Mouse (Mus musculus): ENCODE results near the gene Fstl4. TPM values are rescaled to one million over a fixed set of nuclear protein-coding genes. Genes with fewer than 3 reads are reported as not detected.
A peak's percentile ranks its signal among the peaks of the same experiment; 100 is the strongest.

The Fstl4 gene
- polyA plus RNA-seq, 1 experiment = 9.5 TPM

DNA sequence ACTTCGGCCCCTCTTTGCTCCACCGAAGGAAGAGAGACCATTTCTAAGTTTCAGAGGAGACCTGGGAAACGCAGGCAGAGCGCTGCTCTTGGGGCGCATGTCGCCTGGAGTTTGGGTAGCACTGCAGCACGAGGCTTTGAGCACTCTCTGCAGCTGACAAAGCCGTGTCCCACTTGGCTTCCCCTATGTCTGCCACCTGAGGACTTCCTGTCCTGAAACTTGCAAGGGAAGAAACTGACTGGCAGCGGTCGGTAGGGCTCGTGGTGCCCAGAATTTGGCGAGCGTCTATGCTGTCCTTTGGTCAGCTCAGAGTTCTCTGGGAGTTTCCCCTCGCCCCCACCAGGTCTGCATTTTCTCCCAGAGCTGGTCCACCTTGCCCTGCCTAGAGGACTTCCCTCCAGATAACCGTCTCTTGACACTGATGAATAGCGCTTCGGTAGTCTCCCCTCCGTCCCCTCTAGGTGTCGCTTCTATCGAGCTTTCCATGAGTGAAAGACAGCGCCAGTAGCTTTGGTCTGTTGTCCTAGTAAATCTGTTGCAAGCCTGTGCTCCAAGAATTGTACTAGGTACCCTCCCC, 1.3 kb downstream of the Fstl4 start:
- DNase-seq (ENCODE audit: extremely low spot score in 1 of 2, low spot score in 1 of 2) = peak; percentile 33 to 81

DNA sequence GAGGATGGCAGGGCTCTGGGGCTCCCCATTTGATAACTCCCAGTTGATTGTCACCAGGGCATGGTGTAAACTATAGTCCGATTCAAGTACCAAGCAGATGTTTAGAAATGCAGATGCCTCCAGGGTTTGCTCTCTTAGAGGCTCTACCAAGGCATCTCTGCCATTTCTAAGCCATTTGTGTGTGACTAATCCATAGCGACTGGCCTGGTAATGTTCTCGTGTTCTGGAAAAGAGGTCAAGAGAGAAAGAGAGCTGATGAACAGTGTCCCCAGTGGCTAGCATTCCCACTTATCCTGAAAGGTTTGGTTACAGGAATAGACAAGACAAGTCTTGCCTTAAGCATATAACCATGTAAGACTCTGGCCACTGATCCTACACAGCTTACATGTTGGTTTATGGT, 3.5 kb downstream of the Fstl4 start:
- no peak for DNase-seq (ENCODE audit: extremely low spot score in 1 of 2, low spot score in 1 of 2)

DNA sequence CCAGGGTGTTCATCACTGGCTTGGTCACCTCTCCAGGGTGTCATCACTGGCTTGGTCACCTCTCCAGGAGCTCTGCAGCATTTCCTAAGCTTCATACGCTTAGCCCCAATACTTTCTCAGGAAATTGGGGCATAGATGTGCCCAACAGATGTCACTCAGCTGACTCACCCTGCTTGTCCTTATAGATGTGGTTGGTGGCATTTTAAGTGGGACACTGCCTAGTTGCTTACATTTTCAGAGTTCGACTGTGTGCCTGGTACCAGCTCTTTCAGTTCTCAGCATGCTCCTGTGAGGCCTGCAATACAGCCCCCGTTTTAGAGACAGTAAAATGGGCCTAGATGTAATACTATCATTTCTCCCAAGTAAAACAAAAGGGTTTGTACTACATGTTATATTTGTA, 8.6 kb downstream of the Fstl4 start:
- no peak for DNase-seq (ENCODE audit: extremely low spot score in 1 of 2, low spot score in 1 of 2)

DNA sequence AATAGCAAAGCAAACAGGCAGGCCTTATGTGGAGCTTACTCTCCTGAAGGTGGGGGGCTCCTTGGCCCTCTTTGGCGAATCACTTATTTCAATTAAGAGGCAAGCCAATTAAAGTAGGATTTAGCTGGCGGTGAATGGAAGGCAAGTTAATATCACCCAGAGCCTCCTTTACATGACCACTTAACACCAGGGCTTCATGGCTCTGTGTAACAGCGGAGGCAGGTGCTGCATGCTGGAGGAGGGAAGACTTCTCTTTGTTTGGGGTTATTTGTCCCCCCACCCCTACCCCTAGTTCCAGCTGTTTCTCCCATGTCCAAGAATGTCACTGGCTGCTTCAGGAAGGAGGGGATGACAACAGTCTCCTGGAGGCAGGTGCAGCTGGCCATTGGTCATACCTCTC, 10.9 kb downstream of the Fstl4 start:
- DNase-seq (ENCODE audit: extremely low spot score in 1 of 2, low spot score in 1 of 2) = no peak

DNA sequence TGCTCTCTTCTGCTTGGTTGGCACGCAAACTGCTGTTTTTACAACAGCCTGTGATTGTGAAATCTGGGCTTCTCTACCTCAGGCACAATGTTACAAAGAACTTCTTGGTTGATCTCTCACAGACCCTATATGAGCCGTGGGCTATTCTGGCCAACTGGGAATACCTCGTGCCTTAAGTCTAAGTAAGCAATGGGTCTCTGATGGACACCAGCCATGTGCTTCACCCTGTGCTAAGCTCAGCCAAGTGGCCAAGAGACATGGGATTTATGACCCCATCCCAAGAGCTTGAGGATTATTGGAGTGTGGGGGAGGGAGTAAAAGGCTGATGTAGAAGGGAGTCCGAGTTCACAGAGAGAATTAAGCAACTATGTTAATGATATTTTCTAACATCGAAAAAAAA, 18.0 kb downstream of the Fstl4 start:
- no peak for DNase-seq (ENCODE audit: extremely low spot score in 1 of 2, low spot score in 1 of 2)

DNA sequence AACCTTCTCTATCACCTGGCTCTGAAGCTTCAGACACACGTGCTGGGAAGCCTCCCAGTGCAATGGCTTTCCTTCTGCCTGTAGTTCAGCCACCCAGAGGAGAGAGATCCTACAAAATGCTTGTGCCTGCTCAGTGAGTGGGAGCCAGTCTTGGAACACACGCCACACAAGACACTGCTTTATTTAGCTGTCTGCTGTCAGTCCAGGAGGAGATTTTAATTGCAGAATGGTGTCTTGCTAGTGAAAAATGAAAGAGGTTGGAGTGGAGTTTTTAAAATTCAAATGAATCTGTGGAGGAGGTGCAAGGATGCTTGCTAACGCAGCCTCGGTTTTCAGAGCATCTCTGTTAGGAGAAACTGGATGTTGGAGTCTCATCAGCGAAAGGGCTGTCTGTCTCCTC, 29.9 kb downstream of the Fstl4 start:
- DNase-seq (ENCODE audit: extremely low spot score in 1 of 2, low spot score in 1 of 2) = peak; percentile 82

DNA sequence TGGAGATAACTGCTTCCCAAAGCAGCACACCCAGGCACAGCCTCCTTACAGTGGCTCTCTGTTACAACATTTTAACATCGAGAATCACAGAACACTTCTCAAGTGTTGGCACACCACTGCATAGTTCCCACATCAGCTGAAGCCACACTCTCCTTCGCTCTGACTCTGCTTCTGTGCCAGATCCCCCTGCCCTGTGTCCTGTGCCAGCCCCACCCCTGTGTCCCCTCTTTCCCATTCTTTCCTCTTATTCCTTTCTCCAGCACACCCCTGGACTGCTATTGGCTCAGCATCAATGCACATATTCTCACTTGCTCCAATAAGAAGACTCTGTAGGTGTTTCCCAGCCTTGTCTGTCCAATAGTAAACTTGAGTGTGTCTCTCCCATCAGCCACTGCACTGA, 45.1 kb downstream of the Fstl4 start:
- no peak for DNase-seq (ENCODE audit: extremely low spot score in 1 of 2, low spot score in 1 of 2)

DNA sequence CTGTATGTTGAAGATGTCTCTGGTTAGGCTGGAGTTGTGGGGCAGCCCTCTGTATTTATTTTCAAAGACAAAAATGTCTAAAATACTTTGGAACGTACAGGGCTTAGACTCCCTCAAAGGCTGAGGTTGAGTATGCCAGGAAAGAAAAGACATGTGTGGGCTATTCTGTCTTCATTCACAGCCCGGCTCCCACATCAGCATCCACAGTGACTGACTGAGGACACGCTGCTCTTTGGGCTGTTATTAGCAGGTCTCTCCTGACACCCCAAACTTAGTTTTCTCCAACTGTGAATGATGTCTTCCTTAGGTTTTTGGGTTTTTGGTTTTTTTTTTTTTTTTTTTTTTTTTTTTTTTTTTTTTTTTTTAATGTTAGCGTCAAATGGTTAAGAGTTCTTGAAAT, 51.6 kb downstream of the Fstl4 start:
- no peak for DNase-seq (ENCODE audit: extremely low spot score in 1 of 2, low spot score in 1 of 2)

DNA sequence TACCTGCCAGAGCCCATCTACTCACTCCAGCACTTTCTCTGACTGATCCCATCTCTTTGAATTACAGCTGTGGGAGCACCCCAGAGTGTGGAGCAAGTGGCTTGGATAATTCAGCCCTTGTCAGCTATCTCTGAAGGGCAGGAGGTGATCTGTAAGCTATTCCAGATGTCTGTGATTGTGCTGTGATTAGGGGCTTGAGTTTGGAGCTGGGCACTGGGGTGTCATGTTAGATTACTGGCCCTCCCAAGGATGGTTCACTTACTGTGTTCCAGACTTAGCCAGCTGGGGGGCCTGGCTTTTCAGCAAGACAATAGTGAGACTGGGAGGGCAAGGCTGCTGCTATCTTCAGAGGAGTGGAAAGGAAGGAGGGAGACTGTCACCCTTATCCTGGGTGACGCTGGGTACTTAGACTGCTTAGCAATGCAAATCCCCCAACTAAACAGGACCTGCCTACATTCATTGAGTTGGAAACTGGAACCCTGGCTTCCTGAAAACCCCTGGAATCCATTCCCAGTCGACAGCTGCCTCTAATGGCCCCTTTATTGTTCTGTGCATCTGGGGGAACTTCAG, 56.0 kb downstream of the Fstl4 start:
- no peak for DNase-seq (ENCODE audit: extremely low spot score in 1 of 2, low spot score in 1 of 2)

DNA sequence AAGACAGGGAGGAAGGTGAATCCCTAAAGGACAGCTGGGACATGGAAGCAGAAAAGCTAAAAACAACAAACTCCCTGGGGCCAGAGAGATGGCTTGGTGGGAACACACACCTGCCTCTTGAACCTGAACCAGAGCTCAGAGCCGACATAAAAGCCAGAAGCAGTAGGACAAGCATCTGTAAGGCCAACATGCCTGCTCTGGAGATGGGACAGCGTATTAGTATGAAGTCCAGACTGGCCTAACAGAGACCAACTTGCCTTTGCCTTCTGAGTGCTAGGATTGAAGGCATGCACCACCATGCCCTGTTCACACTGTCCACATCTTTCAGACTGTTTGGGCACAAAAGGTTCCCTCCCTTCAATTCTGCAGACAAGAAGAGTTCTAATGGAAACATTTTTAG, 62.2 kb downstream of the Fstl4 start:
- no peak for DNase-seq (ENCODE audit: extremely low spot score in 1 of 2, low spot score in 1 of 2)

DNA sequence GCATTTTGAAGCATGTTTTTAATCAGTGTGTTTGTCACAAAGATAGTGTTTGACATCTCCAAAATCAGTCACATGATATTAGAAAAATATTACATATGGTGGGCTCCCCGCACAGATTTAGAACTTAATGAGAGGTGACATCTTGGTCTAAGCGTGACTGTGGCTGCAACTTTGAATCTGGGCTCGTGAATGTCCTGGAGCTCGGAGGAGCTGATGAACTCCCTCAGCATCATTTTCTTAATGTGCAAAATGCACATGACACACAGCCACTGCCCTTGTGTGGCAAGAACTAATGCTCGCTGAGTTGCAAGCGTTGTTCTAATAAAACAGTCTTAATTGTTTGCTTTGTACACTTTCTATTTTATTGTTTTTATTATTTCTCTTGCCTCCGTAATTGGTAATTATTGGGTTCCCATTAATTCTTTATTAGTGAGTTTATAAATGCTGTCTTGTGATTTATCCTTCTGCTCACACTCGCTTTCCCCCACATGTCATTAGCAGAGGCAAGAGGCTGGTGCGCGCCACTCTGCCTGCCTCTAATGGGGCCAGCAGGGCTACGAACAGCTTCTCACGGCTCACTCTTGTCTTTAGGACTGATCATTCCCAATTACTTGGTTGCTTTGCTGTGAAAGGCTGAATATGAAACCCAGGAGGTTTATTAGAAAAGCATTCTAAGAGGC, 67.3 kb downstream of the Fstl4 start:
- no peak for DNase-seq (ENCODE audit: extremely low spot score in 1 of 2, low spot score in 1 of 2)

DNA sequence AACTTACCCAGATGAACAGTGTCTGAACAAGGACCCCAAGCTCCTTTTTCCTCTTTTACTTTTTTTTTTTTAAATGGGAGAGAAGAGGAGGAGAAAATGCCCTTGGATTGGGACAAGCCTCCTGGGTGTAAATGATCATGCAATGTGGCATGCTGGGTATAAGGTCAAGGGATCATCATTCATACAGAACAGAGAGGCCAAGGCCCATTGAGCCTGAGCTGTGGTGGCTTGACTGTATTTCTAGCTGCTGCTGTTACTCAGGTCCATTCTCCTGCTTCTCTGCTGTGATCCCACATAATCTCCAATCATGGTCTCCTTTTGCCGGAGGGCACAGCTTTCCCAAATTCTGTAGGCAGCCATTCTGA, 67.9 kb downstream of the Fstl4 start:
- DNase-seq (ENCODE audit: extremely low spot score in 1 of 2, low spot score in 1 of 2) = no peak

DNA sequence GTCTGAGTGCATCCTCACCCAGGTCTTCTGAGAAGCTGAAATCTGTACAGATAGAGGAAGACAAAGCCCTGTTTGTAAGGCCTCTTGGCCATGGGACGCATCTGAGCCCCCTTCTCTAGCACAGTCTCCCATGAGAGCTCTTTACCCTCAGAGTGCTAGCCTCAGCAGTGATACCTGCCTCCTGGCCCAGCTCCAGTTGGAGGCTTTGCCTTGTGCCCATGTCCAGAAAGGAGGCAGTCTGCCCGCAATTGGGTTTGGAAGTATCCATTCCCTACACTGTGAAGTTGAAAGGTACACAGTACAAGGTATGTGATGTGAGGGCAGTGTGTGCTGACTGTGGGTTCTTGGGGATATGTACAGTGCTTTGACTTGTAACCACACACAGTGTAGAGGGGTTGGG, 84.3 kb downstream of the Fstl4 start:
- no peak for DNase-seq (ENCODE audit: extremely low spot score in 1 of 2, low spot score in 1 of 2)

DNA sequence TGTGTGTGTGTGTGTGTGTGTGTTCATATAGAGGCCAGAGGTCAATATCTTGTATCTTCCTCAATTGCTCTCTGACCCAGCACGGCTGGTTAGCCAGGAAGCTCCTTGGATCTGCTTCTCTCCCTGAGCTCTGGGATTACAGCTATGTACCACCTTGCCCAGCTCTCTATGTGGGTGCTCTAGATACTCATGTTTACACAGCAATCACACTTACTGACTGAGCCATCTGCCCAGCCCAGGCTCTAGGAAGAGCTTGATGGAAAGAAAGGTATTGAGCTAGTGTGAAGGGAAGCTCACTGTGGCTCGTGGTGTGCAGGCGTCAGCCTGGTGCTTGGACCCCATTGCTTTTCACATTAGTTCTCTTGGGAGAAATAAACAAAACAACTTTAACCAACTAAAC, 85.6 kb downstream of the Fstl4 start:
- no peak for DNase-seq (ENCODE audit: extremely low spot score in 1 of 2, low spot score in 1 of 2)

DNA sequence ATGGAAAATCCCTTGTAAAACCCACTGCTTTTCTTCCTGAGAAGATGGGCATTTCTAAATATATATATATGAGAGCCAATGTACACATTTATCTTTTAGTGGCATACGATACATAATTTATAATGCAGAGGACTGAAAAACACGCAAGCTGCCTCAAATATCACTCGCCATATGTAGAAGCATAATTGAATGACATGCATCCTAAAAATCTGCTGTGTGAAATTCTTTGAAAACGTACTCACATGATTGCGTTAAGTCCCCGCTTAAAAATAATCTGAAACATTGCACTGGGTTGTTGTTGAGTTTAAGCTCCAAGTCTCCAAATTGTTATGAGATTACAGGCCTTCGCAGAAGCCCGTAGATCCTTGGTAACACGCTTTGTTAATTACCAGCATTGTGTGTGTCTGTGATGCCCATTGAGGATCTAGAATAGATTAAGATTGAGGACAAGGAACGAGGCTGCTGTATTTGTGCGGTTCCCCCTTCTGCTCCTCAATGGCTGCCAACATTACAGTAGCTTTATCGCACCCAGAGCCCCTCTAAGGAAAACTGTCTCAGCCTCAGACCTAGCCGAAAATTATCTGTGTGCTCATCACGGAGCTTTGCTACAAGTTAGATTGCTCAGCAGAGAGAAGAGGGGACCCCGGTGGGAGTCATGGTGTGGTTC, 108.5 kb downstream of the Fstl4 start:
- DNase-seq (ENCODE audit: extremely low spot score in 1 of 2, low spot score in 1 of 2) = no peak

DNA sequence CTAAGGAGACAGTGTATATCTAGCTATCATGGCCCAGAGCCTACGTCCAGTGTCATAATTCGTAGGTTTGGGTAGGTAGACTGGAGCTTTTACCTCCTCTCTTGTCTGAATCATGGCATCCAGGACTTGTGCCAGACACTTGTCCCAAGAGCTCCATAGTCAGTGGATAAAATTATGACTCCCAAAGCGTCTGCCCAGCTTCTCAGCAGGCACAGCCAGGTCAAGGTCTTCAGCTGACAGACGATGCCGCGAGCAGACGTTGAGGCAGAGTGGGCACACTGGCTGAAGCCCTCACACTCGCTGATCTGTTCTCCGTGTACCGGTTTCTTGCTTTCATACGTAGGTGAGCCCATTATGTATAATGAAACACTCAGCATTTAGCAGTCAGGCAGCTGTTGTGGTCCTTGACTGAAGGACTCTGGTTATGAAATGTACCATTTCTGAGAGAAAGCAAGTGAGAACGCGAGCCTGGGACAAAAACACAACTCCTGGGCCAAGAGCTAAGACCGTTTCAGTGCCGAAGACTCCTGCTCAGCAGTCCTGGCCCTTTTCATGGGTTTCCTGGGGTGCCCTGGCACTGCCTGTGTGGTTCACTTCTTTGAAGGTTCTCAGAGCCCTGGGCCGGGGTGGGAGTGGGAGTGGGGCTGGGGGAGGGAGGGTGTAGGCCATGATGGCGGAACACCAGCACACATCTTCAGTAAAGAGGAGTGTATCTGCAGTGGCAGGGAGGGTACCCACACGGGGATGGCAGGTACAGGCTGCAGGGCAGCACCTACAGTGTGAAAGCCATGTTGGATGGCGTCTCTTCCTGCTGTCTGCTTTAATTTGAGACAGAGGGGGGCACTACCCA, 111.7 kb downstream of the Fstl4 start:
- DNase-seq (ENCODE audit: extremely low spot score in 1 of 2, low spot score in 1 of 2) = no peak

DNA sequence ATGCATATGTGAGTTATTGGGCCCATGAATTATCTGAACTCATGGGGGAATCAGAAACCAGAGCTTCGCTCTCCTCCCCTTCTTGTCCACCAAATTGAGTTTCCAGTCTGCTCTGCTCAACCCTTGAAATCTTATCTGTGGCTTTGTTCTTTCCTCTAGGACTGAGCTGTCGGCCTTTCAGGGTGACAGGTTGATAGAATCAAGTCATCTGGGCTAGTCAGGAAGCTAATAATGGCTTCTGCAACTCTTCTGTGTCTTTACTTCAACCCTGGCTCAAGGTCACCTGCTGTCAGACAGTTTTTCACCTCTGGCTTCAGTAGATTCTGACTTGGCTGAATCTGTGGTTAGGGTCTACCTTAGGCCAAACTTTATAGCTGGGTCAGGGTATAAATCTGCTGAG, 113.2 kb downstream of the Fstl4 start:
- no peak for DNase-seq (ENCODE audit: extremely low spot score in 1 of 2, low spot score in 1 of 2)

DNA sequence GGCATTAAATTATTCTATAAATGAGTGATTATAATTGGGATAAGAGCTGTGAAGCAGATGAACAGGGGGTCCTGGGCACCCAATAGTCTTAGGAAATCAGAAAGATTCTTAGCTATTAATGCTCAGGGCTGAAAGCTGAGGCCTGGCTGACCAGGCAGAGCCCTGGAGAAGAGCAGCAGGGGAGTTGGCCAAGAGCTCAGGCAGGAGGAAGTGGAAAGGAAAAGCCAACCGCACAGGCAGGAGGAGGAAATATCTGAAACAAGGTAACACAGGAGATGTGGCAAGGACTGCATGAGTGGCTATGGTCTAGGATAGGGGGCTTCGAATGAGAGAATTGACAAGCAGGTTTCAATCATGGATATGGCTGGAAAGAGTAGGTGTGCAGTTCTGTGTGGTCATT, 115.5 kb downstream of the Fstl4 start:
- DNase-seq (ENCODE audit: extremely low spot score in 1 of 2, low spot score in 1 of 2) = no peak

DNA sequence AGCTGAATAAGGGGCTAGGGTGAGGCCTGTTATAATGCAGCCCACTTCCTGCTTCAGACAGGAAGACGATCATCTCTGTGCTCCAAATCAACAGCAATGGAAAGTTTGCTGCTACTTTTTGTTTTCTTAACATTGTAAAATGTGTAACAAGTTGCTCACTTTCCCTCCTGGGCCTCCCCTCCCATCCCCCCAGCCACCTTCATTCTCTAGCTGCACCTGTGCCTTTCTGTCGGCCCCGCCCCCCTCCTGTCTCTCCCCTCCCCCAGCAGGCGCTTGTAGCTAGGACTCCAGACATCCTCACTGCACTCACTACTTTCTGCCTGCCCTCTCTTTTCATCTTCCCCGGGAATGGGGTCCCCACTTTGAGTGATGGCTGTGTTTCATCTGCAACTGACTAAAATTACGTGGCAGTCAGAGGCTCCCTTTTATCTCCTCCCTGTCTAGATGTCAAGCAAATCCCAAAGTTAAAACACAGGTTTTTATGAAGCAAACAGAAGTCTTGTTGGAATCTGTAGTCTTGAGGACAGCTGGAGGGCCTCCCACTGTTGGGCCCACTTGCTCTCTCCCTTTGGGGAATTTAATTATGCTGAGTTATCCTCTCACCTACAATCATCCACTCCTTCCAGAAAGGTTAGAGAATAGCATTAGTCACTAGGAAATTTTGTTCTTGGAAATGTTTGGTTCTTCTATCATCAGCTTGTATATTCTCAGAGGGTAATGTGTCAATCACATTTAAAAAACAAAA, 122.3 kb downstream of the Fstl4 start:
- peak in 1 of 2 experiments; percentile 31 for DNase-seq (ENCODE audit: extremely low spot score in 1 of 2, low spot score in 1 of 2)

DNA sequence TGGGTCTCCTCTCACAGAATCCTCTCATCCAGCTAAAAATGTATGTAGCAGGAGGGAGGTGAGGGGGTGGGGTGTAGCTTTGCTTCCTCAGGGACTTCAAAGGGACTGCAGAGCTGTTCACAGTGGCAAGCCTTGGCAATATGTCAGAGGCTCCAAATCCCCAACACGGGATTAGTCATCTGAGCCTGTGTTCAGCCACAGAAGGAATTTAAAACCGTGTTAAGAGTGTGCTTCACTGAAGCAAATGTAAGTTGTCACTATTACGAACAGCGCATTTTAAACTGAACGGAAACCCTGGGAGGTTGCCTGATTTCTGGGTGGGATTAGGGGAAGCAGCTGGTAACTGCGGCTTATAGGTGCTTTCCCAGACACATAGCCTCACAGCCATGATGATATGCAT, 123.7 kb downstream of the Fstl4 start:
- peak; percentile 49 to 78 for DNase-seq (ENCODE audit: extremely low spot score in 1 of 2, low spot score in 1 of 2)
